Mouse (Mus musculus) testis, adult 2 months (tissue): ENCODE data around the gene Gm4787. TPM values are rescaled to one million over a fixed set of nuclear protein-coding genes. Genes with fewer than 3 reads are reported as not detected.
"Not testable (repeated sequence)": the region's sequence is repeated elsewhere in the genome, so short reads cannot be mapped to it uniquely, and the experiment has no call there.

Experiments used
- H3K27ac ChIP-seq: fragments of 200-500 bp; 2 replicates; pipeline ENCODE4 v1.5.1; 2012; ENCODE audit warnings: low read depth, low read length; ENCODE audit not compliant: control insufficient read depth, insufficient read depth
- H3K27me3 ChIP-seq: fragments of 200-500 bp; 2 replicates; pipeline ENCODE4 v1.6.1; 2012; ENCODE audit warnings: mild to moderate bottlenecking, low read length, moderate library complexity; ENCODE audit not compliant: control insufficient read depth, insufficient read depth
- H3K36me3 ChIP-seq: fragments of 200-500 bp; 2 replicates; pipeline ENCODE4 v1.6.1; 2012; ENCODE audit warnings: mild to moderate bottlenecking, low read length; ENCODE audit not compliant: control insufficient read depth, insufficient read depth
- H3K4me1 ChIP-seq: fragments of 200-500 bp; 2 replicates; pipeline ENCODE4 v1.6.1; 2012; ENCODE audit warnings: low read length; ENCODE audit not compliant: control insufficient read depth, insufficient read depth
- H3K4me3 ChIP-seq: fragments of 200-500 bp; 2 replicates; pipeline ENCODE4 v1.5.1; 2012; ENCODE audit warnings: low read depth, mild to moderate bottlenecking, low read length, moderate library complexity, mixed read lengths; ENCODE audit not compliant: control insufficient read depth
- CTCF ChIP-seq: fragments of 200-500 bp; IDR thresholded peaks from 2 replicates; pipeline ENCODE4 v1.5.1; 2012; ENCODE audit warnings: low read depth, mild to moderate bottlenecking, inconsistent platforms, low read length, moderate library complexity; ENCODE audit not compliant: control insufficient read depth, insufficient read depth, insufficient replicate concordance
- POLR2A ChIP-seq: fragments of 200-500 bp; IDR thresholded peaks from 2 replicates; pipeline ENCODE4 v1.6.1; 2012; ENCODE audit warnings: low read depth, mild to moderate bottlenecking, inconsistent platforms, low read length, moderate library complexity; ENCODE audit not compliant: control insufficient read depth
- polyA plus RNA-seq: library from polyadenylated mRNA; depleted of rRNA; stranded (reverse); fragments of >200 nt; gene quantifications from 2 replicates; pipeline ENCODE4 v1.2.3, GENCODE M21; 2012; rRNA removed

Gene Gm4787
- 100 and 130 TPM in 2 replicates for polyA plus RNA-seq

GRCm38 (mm10) chr12:81379364-81379763 lies at the start of gene Gm4787:
Gene Gm4787 (minus strand): TSS chr12:81379464.
- H3K4me3 ChIP-seq = peak within 1 kb of the TSS; percentile 58; the same call in 1 of the 2 replicates

DNA sequence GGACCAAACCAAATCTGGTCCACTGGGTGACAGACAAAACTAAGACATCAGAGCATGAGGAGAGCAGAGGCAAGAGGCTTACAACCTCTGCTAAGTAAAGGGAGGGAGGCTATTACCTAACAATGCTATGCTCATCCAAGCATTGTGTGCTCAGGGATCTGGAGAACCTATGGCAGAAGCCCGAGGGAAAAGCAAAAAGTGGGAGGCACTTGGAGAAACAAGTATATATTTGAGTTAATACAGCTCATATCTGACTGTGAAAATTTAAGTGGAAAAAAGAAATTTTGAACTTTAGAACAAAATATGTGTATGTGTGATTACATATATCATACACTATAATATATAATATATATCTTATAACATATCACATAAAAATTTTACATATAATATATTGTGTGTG lies 42.6 kb upstream of the Gm4787 start, which contains the start of gene Adam4:
TSS of gene Adam4 (minus strand) at position 101 of the 400 bp plus-strand sequence.
- H3K4me3 ChIP-seq = peak within 1 kb of the TSS; percentile 55
- H3K36me3 ChIP-seq = no peaks in the 10 kb centered on the region
- no peak within 1 kb of the TSS for H3K27ac ChIP-seq
- no peaks in the 10 kb centered on the region for H3K4me1 ChIP-seq
- TF ChIP-seq CTCF (no peak), POLR2A (no peak)
- no peaks in the 10 kb centered on the region for H3K27me3 ChIP-seq

More at GRCm38 (mm10) chr12:81379364-81379763, at the start of gene Gm4787:
- H3K27ac ChIP-seq, H3K4me1 ChIP-seq, H3K27me3 ChIP-seq, H3K36me3 ChIP-seq: not testable (repeated sequence)

DNA sequence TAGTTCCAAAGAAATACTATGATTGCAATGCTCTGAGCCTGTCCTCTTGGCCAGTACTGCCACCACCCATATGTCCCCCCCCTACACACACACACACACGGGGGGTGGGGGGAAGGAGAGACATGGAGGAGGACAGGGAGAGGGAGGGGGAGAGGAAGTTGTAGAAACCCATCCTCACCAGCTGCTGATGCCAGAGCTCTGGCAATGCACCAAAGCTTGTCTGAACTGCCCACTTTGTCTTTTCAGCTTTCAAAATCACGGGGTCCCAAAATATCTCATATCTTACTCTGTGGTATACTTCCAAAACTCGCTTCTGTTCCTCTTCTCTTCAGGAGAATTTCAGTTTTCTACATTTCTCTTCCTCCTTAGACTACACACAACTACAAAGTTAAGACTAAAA lies 33.9 kb upstream of the Gm4787 start:
- Histone ChIP-seq H3K36me3 (no peaks in the 10 kb centered on the region), H3K4me3 (no peak overlapping the region), H3K27me3 (no peaks in the 10 kb centered on the region), H3K4me1 (no peaks in the 10 kb centered on the region), H3K27ac (no peak overlapping the region)
- no peak for TF ChIP-seq POLR2A
- TF ChIP-seq CTCF = no peak

DNA sequence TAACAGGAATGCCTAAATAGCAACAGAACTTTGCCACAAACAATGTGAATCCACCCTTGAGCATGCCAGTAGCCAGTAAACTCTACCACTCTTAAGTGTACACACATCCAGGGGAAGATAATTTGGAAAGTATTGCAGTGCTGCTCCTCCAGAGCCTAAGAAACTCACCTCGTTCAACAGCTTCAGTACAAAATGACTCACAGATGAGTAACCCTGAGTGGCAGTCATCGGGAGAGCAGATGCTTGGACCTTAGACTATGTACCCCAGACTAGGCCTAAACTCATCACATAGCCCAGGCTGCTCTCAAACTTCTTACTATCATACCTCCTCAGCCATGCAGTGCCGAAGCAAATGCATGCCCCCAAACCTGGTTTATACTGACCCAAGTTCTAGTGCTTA lies 29.7 kb upstream of the Gm4787 start:
- Histone ChIP-seq H3K4me1 (no peaks in the 10 kb centered on the region), H3K4me3 (no peak overlapping the region), H3K27ac (no peak overlapping the region), H3K36me3 (no peaks in the 10 kb centered on the region), H3K27me3 (no peaks in the 10 kb centered on the region)
- TF ChIP-seq CTCF = no peak
- no peak for TF ChIP-seq POLR2A

DNA sequence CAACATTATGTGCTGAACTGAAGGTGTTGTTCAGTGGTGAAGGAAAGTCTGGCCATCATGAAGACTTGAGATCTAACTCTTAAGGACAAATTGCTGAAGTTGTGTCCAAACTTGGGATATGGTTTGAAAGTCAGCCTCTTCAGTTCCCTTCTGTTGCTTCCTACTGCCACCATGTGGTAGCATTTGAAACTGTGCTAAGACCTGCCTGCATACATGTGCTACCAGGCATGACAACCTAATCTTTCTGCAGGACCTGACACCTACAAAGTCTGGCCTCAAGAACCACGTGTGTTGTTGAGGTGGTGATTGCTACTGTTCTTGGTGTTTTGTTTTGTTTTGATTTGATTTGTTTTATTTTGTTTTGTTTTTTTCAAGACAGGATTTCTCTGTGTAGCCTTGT lies 22.9 kb upstream of the Gm4787 start:
- no peak overlapping the region for H3K4me3 ChIP-seq
- TF ChIP-seq CTCF = no peak
- H3K4me1 ChIP-seq = no peaks in the 10 kb centered on the region
- no peaks in the 10 kb centered on the region for H3K36me3 ChIP-seq
- no peak overlapping the region for H3K27ac ChIP-seq
- no peaks in the 10 kb centered on the region for H3K27me3 ChIP-seq

DNA sequence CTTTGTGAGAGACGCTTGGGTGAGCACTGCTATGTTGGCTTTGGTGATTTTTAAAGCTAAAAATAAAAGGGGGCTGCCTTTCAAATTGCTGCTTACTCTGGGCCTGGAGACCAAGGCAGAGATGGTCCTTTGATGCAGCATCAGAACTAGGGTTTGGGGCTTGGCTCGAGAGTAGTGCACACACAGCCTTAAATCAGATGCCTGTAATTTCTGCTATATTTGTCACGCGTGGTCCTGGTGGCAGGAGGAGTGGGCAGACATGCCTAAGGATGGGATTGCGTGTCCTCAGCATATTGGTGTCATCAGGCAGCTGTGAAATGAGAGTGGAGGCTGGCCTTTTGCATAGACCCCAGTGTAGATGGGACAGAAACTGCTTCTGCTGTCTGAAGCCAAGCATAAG lies 45.4 kb downstream of the Gm4787 start:
- H3K4me1 ChIP-seq = peaks cover 14% of the 10 kb centered on the region
- no peak overlapping the region for H3K4me3 ChIP-seq
- no peak overlapping the region for H3K27ac ChIP-seq
- TF ChIP-seq POLR2A = no peak
- TF ChIP-seq CTCF = no peak
- no peaks in the 10 kb centered on the region for H3K36me3 ChIP-seq
- no peaks in the 10 kb centered on the region; the same call in 1 of the 2 replicates for H3K27me3 ChIP-seq

GRCm38 (mm10) chr12:81332875-81333421 lies 46.3 kb downstream of the Gm4787 start, which contains the start of gene Slc8a3:
Gene Slc8a3 (minus strand): TSS chr12:81333180.
- Histone ChIP-seq H3K36me3 (no peaks in the 10 kb centered on the region), H3K27ac (no peak within 1 kb of the TSS), H3K4me3 (peak within 1 kb of the TSS; percentile 23), H3K27me3 (no peaks in the 10 kb centered on the region; the same call in 1 of the 2 replicates), H3K4me1 (peaks cover 14% of the 10 kb centered on the region)
- TF ChIP-seq CTCF = no peak
- TF ChIP-seq POLR2A = no peak
